Mouse (Mus musculus): Measurements from ENCODE around the gene Ppp6r2. TPM values are rescaled to one million over a fixed set of nuclear protein-coding genes. Genes with fewer than 3 reads are reported as not detected.

Ppp6r2 gene
- polyA plus RNA-seq, 1 experiment from 2014 or later = 35.9 TPM

DNA sequence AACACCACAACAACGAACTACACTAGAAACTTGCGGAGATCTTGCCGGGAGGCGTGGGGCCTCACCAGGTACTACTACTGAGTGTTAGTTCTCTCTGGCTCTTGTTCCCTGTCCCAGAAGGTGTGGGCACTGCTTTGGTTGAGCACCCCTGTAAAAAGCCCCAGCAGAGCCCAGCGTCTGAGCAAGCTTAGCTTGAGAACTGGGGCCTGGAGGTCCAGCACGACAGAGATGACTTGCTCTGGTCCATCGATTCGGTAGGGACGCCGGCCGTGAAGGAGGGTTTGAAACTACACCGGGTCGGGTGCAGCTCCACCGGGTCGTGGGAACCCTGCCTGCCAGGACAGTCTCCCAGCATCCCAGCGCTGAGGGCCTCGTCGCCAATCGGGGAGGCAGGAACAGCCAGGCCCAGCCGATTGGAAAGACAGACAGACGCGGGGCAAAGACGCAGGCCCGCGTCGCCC is 31.2 kb upstream of the Ppp6r2 start:
- peak; percentile 94 for DNase-seq (ENCODE audit: low spot score, missing footprints)

DNA sequence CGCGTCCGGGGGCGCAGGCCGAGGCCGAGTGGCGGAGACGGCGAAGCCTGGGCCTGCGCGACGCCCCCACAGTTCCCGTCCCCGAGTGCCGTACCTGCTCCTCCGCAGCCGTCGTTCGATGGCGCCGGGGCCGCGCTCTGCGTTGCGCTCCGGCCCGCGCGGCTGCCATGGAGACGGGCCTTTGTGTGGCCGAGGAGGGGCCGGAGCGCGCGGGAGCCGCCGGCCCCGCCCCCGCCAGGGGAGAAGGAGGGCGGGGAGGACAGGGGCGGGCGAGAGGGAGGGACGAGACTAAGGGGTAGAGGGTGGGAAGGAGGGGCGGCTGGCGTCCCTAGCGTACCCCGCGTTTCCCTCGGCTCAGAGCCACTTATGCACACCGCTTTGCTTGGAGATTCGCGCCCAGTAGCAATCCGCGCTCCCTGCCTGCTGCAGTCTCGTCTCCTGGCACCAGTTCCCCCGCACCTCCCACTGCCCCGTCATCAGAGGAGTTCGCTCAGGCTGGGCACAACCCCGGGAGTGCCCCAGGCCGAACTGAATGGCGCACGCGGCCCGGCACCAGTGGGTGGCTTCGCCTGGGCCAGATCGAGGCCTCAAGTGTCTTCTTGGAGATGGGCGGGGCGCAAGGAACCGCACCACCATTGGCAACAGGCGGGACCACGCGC is 30.7 kb upstream of the Ppp6r2 start, which contains the start of gene Plxnb2:
Gene Plxnb2 (minus strand): TSS at position 218 of the 659 bp plus-strand sequence.
- H3K4me1 ChIP-seq (ENCODE audit: control insufficient read depth, insufficient read depth, low read length) = peaks cover 51% of the 10 kb centered on the region
- ATAC-seq (ENCODE audit: low FRiP score) = peak; percentile 92
- peak within 1 kb of the TSS; percentile 90 for H3K4me2 ChIP-seq
- no peaks in the 10 kb centered on the region for H3K36me3 ChIP-seq (ENCODE audit: control insufficient read depth, insufficient read depth, low read length)
- H3K27ac ChIP-seq (ENCODE audit: low read depth, low read length) = peak within 1 kb of the TSS; percentile 83
- WGBS = 1% methylated on average over 60 of the region's 72 CpGs
- peak within 1 kb of the TSS; percentile 89 for H3K9ac ChIP-seq (ENCODE audit: low read length)
- peak; percentile 98 for DNase-seq (ENCODE audit: low spot score, missing footprints)
- no peaks in the 10 kb centered on the region for H3K27me3 ChIP-seq (ENCODE audit: control insufficient read depth, insufficient read depth, low read length)
- no peaks in the 10 kb centered on the region for H3K9me3 ChIP-seq (ENCODE audit: control insufficient read depth, low read length)
- peak within 1 kb of the TSS; percentile 69 for H3K4me3 ChIP-seq (ENCODE audit: low read depth, low read length)

More for the DNA sequence above, 31.2 kb upstream of the Ppp6r2 start:
- ATAC-seq (ENCODE audit: low FRiP score) = peak; percentile 20
- Histone ChIP-seq H3K4me2 (peak overlapping the region; percentile 90), H3K9me3 (ENCODE audit: control insufficient read depth, low read length) (no peaks in the 10 kb centered on the region), H3K27ac (ENCODE audit: low read depth, low read length) (peak overlapping the region; percentile 83), H3K4me3 (ENCODE audit: low read depth, low read length) (peak overlapping the region; percentile 69), H3K36me3 (ENCODE audit: control insufficient read depth, insufficient read depth, low read length) (no peaks in the 10 kb centered on the region), H3K27me3 (ENCODE audit: control insufficient read depth, insufficient read depth, low read length) (no peaks in the 10 kb centered on the region), H3K9ac (ENCODE audit: low read length) (peak overlapping the region; percentile 89), H3K4me1 (ENCODE audit: control insufficient read depth, insufficient read depth, low read length) (peaks cover 55% of the 10 kb centered on the region)
- under 1% methylated on average over 26 of the region's 26 CpGs for WGBS

DNA sequence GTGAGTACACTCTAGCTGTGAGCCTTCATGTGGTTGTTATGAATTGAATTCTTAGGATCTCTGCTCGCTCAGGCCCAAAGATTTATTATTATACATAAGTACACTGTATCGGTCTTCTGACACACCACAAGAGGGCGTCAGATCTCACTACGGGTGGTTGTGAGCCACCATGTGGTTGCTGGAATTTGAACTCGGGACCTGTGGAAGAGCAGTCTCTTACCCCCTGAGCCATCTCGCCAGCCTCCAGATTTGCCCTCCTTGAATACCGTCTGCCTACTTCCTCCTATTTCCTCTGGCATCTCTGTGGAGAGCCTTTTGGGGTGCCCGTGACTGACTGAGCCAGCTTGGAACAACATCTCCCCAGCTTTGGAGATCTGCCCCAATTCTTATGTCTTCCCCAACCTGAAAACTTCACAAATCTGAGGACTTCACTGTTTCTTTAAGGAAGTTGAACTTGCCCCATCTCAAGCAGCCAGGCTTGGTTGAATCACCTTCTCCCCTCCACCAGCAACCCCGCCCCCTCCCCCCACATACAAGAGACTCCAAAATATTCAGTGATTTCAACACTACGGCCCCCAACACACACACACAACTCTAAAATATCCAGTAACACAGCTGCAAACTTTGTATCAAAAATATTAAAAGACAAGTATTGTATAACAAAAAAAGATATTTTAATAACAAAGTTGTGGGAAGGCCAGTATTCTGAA is 29.6 kb upstream of the Ppp6r2 start:
- Histone ChIP-seq H3K9me3 (ENCODE audit: control insufficient read depth, low read length) (no peaks in the 10 kb centered on the region), H3K27me3 (ENCODE audit: control insufficient read depth, insufficient read depth, low read length) (no peaks in the 10 kb centered on the region), H3K36me3 (ENCODE audit: control insufficient read depth, insufficient read depth, low read length) (no peaks in the 10 kb centered on the region), H3K4me2 (peak overlapping the region; percentile 90; the same call in 1 of the 2 replicates), H3K4me1 (ENCODE audit: control insufficient read depth, insufficient read depth, low read length) (peaks cover 49% of the 10 kb centered on the region), H3K9ac (ENCODE audit: low read length) (peak overlapping the region; percentile 89; the same call in 1 of the 2 replicates), H3K27ac (ENCODE audit: low read depth, low read length) (no peak overlapping the region), H3K4me3 (ENCODE audit: low read depth, low read length) (no peak overlapping the region)
- WGBS = 81% methylated on average over 10 of the region's 10 CpGs
- DNase-seq (ENCODE audit: low spot score, missing footprints) (peak; percentile 84), ATAC-seq (ENCODE audit: low FRiP score) (no peak)

DNA sequence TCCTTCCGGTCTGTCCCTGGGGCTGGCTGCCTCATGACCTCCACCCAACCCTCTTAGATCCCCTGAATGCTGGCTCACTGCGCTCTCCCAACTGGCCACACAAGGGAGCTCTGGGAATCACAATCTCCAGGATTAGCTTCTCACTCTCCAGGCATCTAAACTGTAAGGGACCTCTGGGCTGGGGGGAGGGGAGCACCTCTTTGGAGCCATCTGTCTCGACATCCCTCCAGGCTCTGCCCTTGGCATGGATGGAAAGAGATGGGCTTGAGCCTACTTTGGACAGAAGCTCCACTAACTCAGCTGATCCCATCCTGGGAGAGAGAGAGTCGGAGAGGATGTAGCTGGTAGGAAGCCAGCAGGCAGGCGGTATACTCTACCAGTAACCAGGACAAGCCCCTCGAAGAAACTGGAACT is 29.0 kb upstream of the Ppp6r2 start:
- peak overlapping the region; percentile 16; the same call in 1 of the 2 replicates for H3K9ac ChIP-seq (ENCODE audit: low read length)
- no peak for ATAC-seq (ENCODE audit: low FRiP score)
- H3K4me3 ChIP-seq (ENCODE audit: low read depth, low read length) = no peak overlapping the region
- no peaks in the 10 kb centered on the region for H3K27me3 ChIP-seq (ENCODE audit: control insufficient read depth, insufficient read depth, low read length)
- 0 out of 2 replicates have a peak overlapping the region, but pooled peaks have one; percentile 25 for H3K27ac ChIP-seq (ENCODE audit: low read depth, low read length)
- WGBS = 42% methylated on average over 6 of the region's 6 CpGs
- no peak overlapping the region for H3K4me2 ChIP-seq
- H3K36me3 ChIP-seq (ENCODE audit: control insufficient read depth, insufficient read depth, low read length) = no peaks in the 10 kb centered on the region
- H3K9me3 ChIP-seq (ENCODE audit: control insufficient read depth, low read length) = no peaks in the 10 kb centered on the region
- DNase-seq (ENCODE audit: low spot score, missing footprints) = peak; percentile 86
- peaks cover 42% of the 10 kb centered on the region for H3K4me1 ChIP-seq (ENCODE audit: control insufficient read depth, insufficient read depth, low read length)

DNA sequence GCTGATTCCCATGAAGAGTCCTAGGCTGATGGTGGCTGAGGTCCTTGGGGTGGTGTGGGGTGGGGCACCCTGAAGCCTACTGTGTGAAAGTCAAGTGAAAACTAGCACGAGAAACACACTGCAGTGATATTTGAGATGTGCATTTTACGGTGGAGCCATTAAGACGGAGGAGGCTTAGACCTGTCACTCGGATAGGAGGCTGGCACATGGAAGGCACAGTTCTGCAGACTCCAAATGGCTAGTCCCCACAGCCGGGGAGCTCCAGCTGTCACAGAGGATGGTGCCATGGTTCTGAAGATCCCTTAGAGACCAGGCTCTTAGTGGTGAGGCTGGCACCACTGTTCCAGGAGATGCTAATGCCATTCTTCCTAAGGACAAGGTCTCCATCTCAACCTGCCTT is 28.5 kb upstream of the Ppp6r2 start:
- Histone ChIP-seq H3K27me3 (ENCODE audit: control insufficient read depth, insufficient read depth, low read length) (no peaks in the 10 kb centered on the region), H3K9ac (ENCODE audit: low read length) (no peak overlapping the region), H3K4me1 (ENCODE audit: control insufficient read depth, insufficient read depth, low read length) (peaks cover 37% of the 10 kb centered on the region), H3K27ac (ENCODE audit: low read depth, low read length) (0 out of 2 replicates have a peak overlapping the region, but pooled peaks have one; percentile 25), H3K4me2 (no peak overlapping the region), H3K4me3 (ENCODE audit: low read depth, low read length) (no peak overlapping the region), H3K36me3 (ENCODE audit: control insufficient read depth, insufficient read depth, low read length) (no peaks in the 10 kb centered on the region), H3K9me3 (ENCODE audit: control insufficient read depth, low read length) (no peaks in the 10 kb centered on the region)
- ATAC-seq (ENCODE audit: low FRiP score) = no peak
- WGBS = 86% methylated on average over 5 of the region's 5 CpGs
- no peak for DNase-seq (ENCODE audit: low spot score, missing footprints)

DNA sequence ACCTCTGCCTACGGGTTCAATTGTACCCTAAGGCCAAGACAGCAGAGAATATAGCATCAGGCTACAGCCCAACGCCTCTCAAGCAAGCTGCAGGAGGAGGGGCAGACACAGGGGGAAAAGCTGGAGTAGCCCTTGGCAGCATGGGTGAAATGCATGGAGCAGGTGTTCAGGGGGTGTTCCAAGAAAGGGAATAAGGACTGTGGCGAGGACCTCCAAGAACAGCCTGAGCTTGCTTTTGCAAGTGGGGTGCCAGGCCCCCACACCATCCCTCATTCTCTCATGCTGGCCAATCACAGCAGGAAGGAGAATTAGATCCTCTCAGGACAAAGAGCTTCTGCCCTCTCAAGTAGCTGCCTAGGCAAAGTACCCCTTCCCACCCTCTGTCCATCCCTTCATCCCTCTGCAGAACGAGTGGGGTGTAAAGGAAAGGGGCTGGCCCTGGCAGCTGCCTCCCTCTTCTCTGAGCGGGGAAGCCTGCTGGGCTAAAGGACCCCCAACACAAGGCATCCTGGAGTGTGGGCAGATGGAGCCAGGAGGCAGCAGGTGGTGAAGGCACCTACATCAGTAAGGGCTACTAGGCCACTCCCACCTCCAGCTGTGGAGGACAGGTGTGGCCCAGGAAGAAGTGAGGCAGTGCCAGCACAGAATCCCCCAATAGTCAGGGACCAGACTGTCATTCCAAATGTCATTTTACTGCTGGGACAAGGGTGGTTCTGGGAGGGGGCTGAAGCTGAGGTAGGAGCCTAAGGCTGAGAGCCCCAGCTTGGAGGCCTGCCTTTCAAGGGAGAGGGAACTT is 27.0 kb upstream of the Ppp6r2 start:
- H3K9me3 ChIP-seq (ENCODE audit: control insufficient read depth, low read length) = no peaks in the 10 kb centered on the region
- no peak overlapping the region for H3K27ac ChIP-seq (ENCODE audit: low read depth, low read length)
- 27% methylated on average over 5 of the region's 5 CpGs for WGBS
- no peak overlapping the region for H3K4me2 ChIP-seq
- H3K27me3 ChIP-seq (ENCODE audit: control insufficient read depth, insufficient read depth, low read length) = no peaks in the 10 kb centered on the region
- no peaks in the 10 kb centered on the region for H3K36me3 ChIP-seq (ENCODE audit: control insufficient read depth, insufficient read depth, low read length)
- ATAC-seq (ENCODE audit: low FRiP score) = no peak
- peaks cover 22% of the 10 kb centered on the region for H3K4me1 ChIP-seq (ENCODE audit: control insufficient read depth, insufficient read depth, low read length)
- DNase-seq (ENCODE audit: low spot score, missing footprints) = no peak
- H3K9ac ChIP-seq (ENCODE audit: low read length) = no peak overlapping the region
- no peak overlapping the region for H3K4me3 ChIP-seq (ENCODE audit: low read depth, low read length)

DNA sequence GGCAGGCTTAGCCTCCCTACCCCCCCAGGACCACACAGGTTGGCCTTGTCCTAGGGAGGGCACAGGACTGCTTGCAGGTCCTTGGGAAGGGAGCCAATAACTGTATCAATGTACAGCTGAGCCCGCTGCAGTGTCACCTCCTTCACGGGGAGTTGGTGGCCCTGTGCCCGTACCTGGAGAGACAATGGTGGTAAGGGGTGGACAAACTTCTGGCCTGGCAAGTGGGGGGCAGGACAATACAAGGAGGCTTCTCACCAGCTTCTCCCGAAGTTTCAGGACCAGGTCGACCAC is 26.5 kb upstream of the Ppp6r2 start:
- Histone ChIP-seq H3K36me3 (ENCODE audit: control insufficient read depth, insufficient read depth, low read length) (no peaks in the 10 kb centered on the region), H3K9ac (ENCODE audit: low read length) (no peak overlapping the region), H3K4me2 (no peak overlapping the region), H3K9me3 (ENCODE audit: control insufficient read depth, low read length) (no peaks in the 10 kb centered on the region), H3K4me1 (ENCODE audit: control insufficient read depth, insufficient read depth, low read length) (peaks cover 20% of the 10 kb centered on the region), H3K4me3 (ENCODE audit: low read depth, low read length) (no peak overlapping the region), H3K27ac (ENCODE audit: low read depth, low read length) (no peak overlapping the region), H3K27me3 (ENCODE audit: control insufficient read depth, insufficient read depth, low read length) (no peaks in the 10 kb centered on the region)
- ATAC-seq (ENCODE audit: low FRiP score) = no peak
- no peak for DNase-seq (ENCODE audit: low spot score, missing footprints)
- WGBS = 89% methylated on average over 5 of the region's 5 CpGs

DNA sequence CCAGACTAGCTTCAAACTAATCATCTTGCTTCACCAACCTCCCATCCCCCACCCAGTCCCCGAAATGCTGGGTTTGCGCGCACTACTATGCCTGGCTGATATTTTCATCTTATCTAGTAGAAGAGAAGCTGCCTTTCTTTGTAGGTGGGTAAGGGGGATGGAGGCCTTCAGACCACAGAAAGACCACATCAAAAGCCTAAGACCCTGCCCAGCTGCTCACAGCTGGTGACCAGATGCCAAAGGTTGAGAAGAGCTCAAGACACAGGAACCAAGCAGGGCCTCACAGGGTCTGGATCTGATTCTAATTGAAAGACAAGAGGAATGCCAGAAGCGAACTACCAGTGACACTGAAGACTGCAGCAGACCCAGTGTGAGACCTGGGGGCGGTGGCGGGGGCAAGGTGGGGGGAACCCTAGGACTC is 16.1 kb upstream of the Ppp6r2 start:
- H3K4me1 ChIP-seq (ENCODE audit: control insufficient read depth, insufficient read depth, low read length) = peaks cover 14% of the 10 kb centered on the region
- H3K9ac ChIP-seq (ENCODE audit: low read length) = peak overlapping the region; percentile 99
- 22% methylated on average over 6 of the region's 6 CpGs for WGBS
- H3K4me2 ChIP-seq = peak overlapping the region; percentile 72
- no peaks in the 10 kb centered on the region for H3K36me3 ChIP-seq (ENCODE audit: control insufficient read depth, insufficient read depth, low read length)
- H3K27ac ChIP-seq (ENCODE audit: low read depth, low read length) = peak overlapping the region; percentile 95
- H3K27me3 ChIP-seq (ENCODE audit: control insufficient read depth, insufficient read depth, low read length) = no peaks in the 10 kb centered on the region
- ATAC-seq (ENCODE audit: low FRiP score) (no peak), DNase-seq (ENCODE audit: low spot score, missing footprints) (peak; percentile 90)
- peak overlapping the region; percentile 98 for H3K4me3 ChIP-seq (ENCODE audit: low read depth, low read length)
- no peaks in the 10 kb centered on the region for H3K9me3 ChIP-seq (ENCODE audit: control insufficient read depth, low read length)
